Mouse (Mus musculus) stomach, postnatal 0 days (tissue): Measurements from ENCODE around the gene Lgi1. TPM values are rescaled to one million over a fixed set of nuclear protein-coding genes. Genes with fewer than 3 reads are reported as not detected.

Source experiments
- ATAC-seq: fragments of 200-750 bp; cut with Nextera tagmentation; 2 replicates; pipeline ENCODE4 v1.8.0; 2017; ENCODE audit not compliant: low FRiP score, low TSS enrichment
- DNase-seq: peaks from one replicate; pipeline ENCODE4 v3.0.0-alpha.2; 2016; ENCODE audit warnings: low spot score
- H3K27ac ChIP-seq: fragments of 300-500 bp; sonication (generic); replicated peaks from 2 replicates; pipeline ENCODE4 v1.5.1; 2014; ENCODE audit warnings: mild to moderate bottlenecking, control low read depth
- H3K27me3 ChIP-seq: fragments of 300-500 bp; sonication (generic); 2 replicates; pipeline ENCODE4 v1.6.1; 2014; ENCODE audit warnings: low read length; ENCODE audit not compliant: control insufficient read depth, insufficient read depth
- H3K36me3 ChIP-seq: fragments of 300-500 bp; sonication (generic); 2 replicates; pipeline ENCODE4 v1.6.1; 2014; ENCODE audit warnings: low read length, mixed read lengths; ENCODE audit not compliant: control insufficient read depth, insufficient read depth
- H3K4me1 ChIP-seq: fragments of 300-500 bp; sonication (generic); replicated peaks from 2 replicates; pipeline ENCODE4 v1.6.1; 2014; ENCODE audit warnings: antibody characterized with exemption; ENCODE audit not compliant: control insufficient read depth, insufficient read depth
- H3K4me2 ChIP-seq: fragments of 300-500 bp; sonication (generic); replicated peaks from 2 replicates; pipeline ENCODE4 v1.6.1; 2014; ENCODE audit warnings: low read depth, mild to moderate bottlenecking, control low read depth, moderate library complexity
- H3K4me3 ChIP-seq: fragments of 300-500 bp; sonication (generic); 2 replicates; pipeline ENCODE4 v1.5.1; 2014; ENCODE audit warnings: low read depth, low read length, control low read depth
- H3K9ac ChIP-seq: fragments of 300-500 bp; sonication (generic); 2 replicates; pipeline ENCODE4 v1.6.1; 2014; ENCODE audit warnings: mild to moderate bottlenecking, low read length, control low read depth, mixed read lengths
- H3K9me3 ChIP-seq: fragments of 300-500 bp; sonication (generic); 2 replicates; pipeline ENCODE4 v1.6.1; 2016; ENCODE audit warnings: low read length; ENCODE audit not compliant: control insufficient read depth
- CTCF ChIP-seq: IDR thresholded peaks from 2 replicates; pipeline ENCODE4 v1.5.1; 2016; ENCODE audit warnings: antibody characterized with exemption, low read depth, mild to moderate bottlenecking, moderate library complexity
- EP300 ChIP-seq: optimal IDR thresholded peaks from 2 replicates; pipeline ENCODE3; 2016; ENCODE audit warnings: antibody characterized with exemption
- WGBS: fragments of 180-500 bp; shearing (Covaris S2); extraction: QIAGEN DNeasy Blood & Tissue Kit; methylation state at CpG from one replicate; pipeline ENCODE4 v1.1.7; 2014; 5-methylcytosine and 5-hydroxymethylcytosine counted together
- polyA plus RNA-seq: library from polyadenylated mRNA; unstranded; fragments of >200 nt; fragmentation: Nextera tagmentation; extraction: Ambion mirVana; gene quantifications from 2 replicates; pipeline ENCODE4 v1.2.1, GENCODE M21; 2015

Gene Lgi1
- 1.0 and 2.1 TPM in 2 replicates for polyA plus RNA-seq

GRCm38 (mm10) chr19:38264505-38265500 lies at the start of gene Lgi1:
Lgi1 (plus strand) TSS chr19:38264536.
- Histone ChIP-seq H3K4me3 (peak within 1 kb of the TSS; percentile 10; the same call in 1 of the 2 replicates), H3K9ac (no peak within 1 kb of the TSS), H3K36me3 (no peaks in the 10 kb centered on the region), H3K4me1 (no peaks in the 10 kb centered on the region), H3K27ac (no peak within 1 kb of the TSS), H3K4me2 (peak within 1 kb of the TSS; percentile 35), H3K9me3 (no peaks in the 10 kb centered on the region), H3K27me3 (no peaks in the 10 kb centered on the region)
- 22% methylated on average over 21 of the region's 21 CpGs for WGBS
- ATAC-seq (no peak), DNase-seq (peak; percentile 30)
- TF ChIP-seq CTCF (no peak), EP300 (no peak)

- ATAC-seq, result no peak
Measured at GRCm38 (mm10) chr19:38217696-38218095, 46.6 kb upstream of the Lgi1 start.

GRCm38 (mm10) chr19:38223356-38223904 lies 40.9 kb upstream of the Lgi1 start:
- DNase-seq (no peak), ATAC-seq (peak; percentile 5; the same call in 1 of the 2 replicates)

More at GRCm38 (mm10) chr19:38217696-38218095, 46.6 kb upstream of the Lgi1 start:
- Histone ChIP-seq H3K27ac (no peak overlapping the region), H3K36me3 (no peaks in the 10 kb centered on the region; the same call in 1 of the 2 replicates), H3K4me3 (no peak overlapping the region), H3K27me3 (no peaks in the 10 kb centered on the region), H3K4me1 (no peaks in the 10 kb centered on the region), H3K4me2 (no peak overlapping the region), H3K9ac (no peak overlapping the region), H3K9me3 (no peaks in the 10 kb centered on the region)
- WGBS, result 98% methylated on average over 3 of the region's 3 CpGs
- TF ChIP-seq CTCF (no peak), EP300 (no peak)
- no peak for DNase-seq

GRCm38 (mm10) chr19:38223905-38224684 lies 40.2 kb upstream of the Lgi1 start, which contains the start of gene Fra10ac1:
Fra10ac1 (minus strand) TSS chr19:38224156.
- Histone ChIP-seq H3K9me3 (no peaks in the 10 kb centered on the region), H3K4me2 (peak within 1 kb of the TSS; percentile 75), H3K36me3 (no peaks in the 10 kb centered on the region), H3K4me1 (no peaks in the 10 kb centered on the region), H3K9ac (peak within 1 kb of the TSS; percentile 65), H3K27me3 (no peaks in the 10 kb centered on the region), H3K27ac (peak within 1 kb of the TSS; percentile 79), H3K4me3 (peak within 1 kb of the TSS; percentile 71)
- whole genome bisulfite sequencing, result under 1% methylated on average over 49 of the region's 49 CpGs
- TF ChIP-seq CTCF (peak; percentile 75), EP300 (no peak)
- ATAC-seq (peak; percentile 100), DNase-seq (peak; percentile 94)

More at GRCm38 (mm10) chr19:38223356-38223904, 40.9 kb upstream of the Lgi1 start:
- WGBS, result 7% methylated on average over 12 of the region's 12 CpGs
- no peaks in the 10 kb centered on the region for H3K27me3 ChIP-seq
- H3K4me2 ChIP-seq, result peak overlapping the region; percentile 75
- H3K36me3 ChIP-seq, result no peaks in the 10 kb centered on the region
- H3K4me1 ChIP-seq, result no peaks in the 10 kb centered on the region
- no peaks in the 10 kb centered on the region for H3K9me3 ChIP-seq
- TF ChIP-seq CTCF (no peak), EP300 (no peak)
- H3K9ac ChIP-seq, result peak overlapping the region; percentile 53
- H3K27ac ChIP-seq, result peak overlapping the region; percentile 69; the same call in 1 of the 2 replicates
- H3K4me3 ChIP-seq, result peak overlapping the region; percentile 71

GRCm38 (mm10) chr19:38224685-38225060 lies 39.7 kb upstream of the Lgi1 start:
- Histone ChIP-seq H3K4me3 (peak overlapping the region; percentile 71), H3K27ac (peak overlapping the region; percentile 79; the same call in 1 of the 2 replicates), H3K36me3 (no peaks in the 10 kb centered on the region), H3K9me3 (no peaks in the 10 kb centered on the region), H3K4me1 (no peaks in the 10 kb centered on the region), H3K27me3 (no peaks in the 10 kb centered on the region), H3K4me2 (peak overlapping the region; percentile 75), H3K9ac (peak overlapping the region; percentile 65)
- TF ChIP-seq CTCF (no peak), EP300 (no peak)
- WGBS, result 12% methylated on average over 9 of the region's 9 CpGs
- DNase-seq (no peak), ATAC-seq (no peak)
